Mouse (Mus musculus) embryonic facial prominence, embryonic 10.5 days (tissue): ENCODE measurements around the gene Ccdc30. TPM values are rescaled to one million over a fixed set of nuclear protein-coding genes. Genes with fewer than 3 reads are reported as not detected.

Source experiments
- DNase-seq: peaks from one replicate; pipeline ENCODE4 v3.0.0-alpha.2; 2017; ENCODE audit warnings: low spot score
- H3K27ac ChIP-seq: fragments of 300-500 bp; sonication (generic); replicated peaks from 2 replicates; pipeline ENCODE4 v1.5.1; 2016; ENCODE audit warnings: mild to moderate bottlenecking
- H3K27me3 ChIP-seq: fragments of 300-500 bp; sonication (generic); replicated peaks from 2 replicates; pipeline ENCODE4 v1.6.1; 2016; ENCODE audit warnings: low read depth, mild to moderate bottlenecking; ENCODE audit not compliant: poor library complexity, severe bottlenecking
- H3K36me3 ChIP-seq: fragments of 300-500 bp; sonication (generic); replicated peaks from 2 replicates; pipeline ENCODE4 v1.6.1; 2016; ENCODE audit warnings: mild to moderate bottlenecking, moderate library complexity
- H3K4me1 ChIP-seq: fragments of 300-500 bp; sonication (generic); 2 replicates; pipeline ENCODE4 v1.6.1; 2016
- H3K4me3 ChIP-seq: fragments of 300-500 bp; sonication (generic); 2 replicates; pipeline ENCODE4 v1.5.1; 2016; ENCODE audit warnings: mild to moderate bottlenecking, moderate library complexity
- H3K9me3 ChIP-seq: fragments of 300-500 bp; sonication (generic); 2 replicates; pipeline ENCODE4 v1.6.1; 2016; ENCODE audit warnings: mild to moderate bottlenecking
- WGBS: fragments of 180-500 bp; shearing (Covaris S2); methylation state at CpG from one replicate; pipeline ENCODE4 v1.1.7; 2016; 5-methylcytosine and 5-hydroxymethylcytosine counted together
- polyA plus RNA-seq: library from polyadenylated mRNA; unstranded; fragments of >200 nt; fragmentation: Nextera tagmentation; extraction: Ambion mirVana; gene quantifications from 2 replicates; pipeline ENCODE4 v1.2.1, GENCODE M21; 2016

Ccdc30 gene
- polyA plus RNA-seq, 1 experiment from 2014 or later: 6.4 TPM

- DNase-seq: peak; percentile 60
- H3K27me3 ChIP-seq: no peaks in the 10 kb centered on the region
- H3K36me3 ChIP-seq: no peaks in the 10 kb centered on the region
- no peaks in the 10 kb centered on the region for H3K9me3 ChIP-seq
- H3K4me3 ChIP-seq: no peak overlapping the region
- H3K4me1 ChIP-seq: no peaks in the 10 kb centered on the region
- 6% methylated on average over 10 of the region's 10 CpGs for WGBS
- no peak overlapping the region for H3K27ac ChIP-seq
Observed at GRCm38 (mm10) chr4:119338861-119339361, 76.4 kb downstream of the Ccdc30 start.

GRCm38 (mm10) chr4:119338422-119338821 lies 76.9 kb downstream of the Ccdc30 start:
- no peaks in the 10 kb centered on the region for H3K4me1 ChIP-seq
- 91% methylated on average over 4 of the region's 4 CpGs for WGBS
- H3K4me3 ChIP-seq: no peak overlapping the region
- no peak overlapping the region for H3K27ac ChIP-seq
- DNase-seq: no peak
- H3K9me3 ChIP-seq: no peaks in the 10 kb centered on the region
- H3K27me3 ChIP-seq: no peaks in the 10 kb centered on the region
- no peaks in the 10 kb centered on the region for H3K36me3 ChIP-seq

DNA sequence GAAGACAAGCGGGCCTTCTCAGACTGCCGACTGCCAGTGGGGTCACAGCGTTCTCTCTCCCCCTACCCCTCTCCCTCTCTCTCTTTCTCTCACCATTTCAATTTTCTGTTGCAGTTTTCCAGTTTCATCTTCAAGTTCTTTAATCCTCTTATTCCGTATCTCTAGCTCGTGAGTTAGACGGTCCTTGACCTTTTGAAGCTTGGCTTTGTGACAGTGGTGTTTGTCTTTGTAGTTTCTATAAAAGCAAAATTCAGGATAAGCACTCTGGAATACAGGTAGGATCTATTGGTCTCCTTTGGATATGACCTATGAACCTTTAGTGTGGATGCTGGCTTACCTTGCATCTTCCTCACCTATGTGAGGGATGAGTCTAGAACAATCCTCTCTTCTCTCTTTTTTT lies 81.8 kb downstream of the Ccdc30 start:
- H3K27ac ChIP-seq: no peak overlapping the region
- DNase-seq: no peak
- H3K4me3 ChIP-seq: no peak overlapping the region
- no peaks in the 10 kb centered on the region for H3K4me1 ChIP-seq
- 85% methylated on average over 6 of the region's 6 CpGs for WGBS
- no peaks in the 10 kb centered on the region for H3K9me3 ChIP-seq
- H3K27me3 ChIP-seq: no peaks in the 10 kb centered on the region
- no peaks in the 10 kb centered on the region for H3K36me3 ChIP-seq

DNA sequence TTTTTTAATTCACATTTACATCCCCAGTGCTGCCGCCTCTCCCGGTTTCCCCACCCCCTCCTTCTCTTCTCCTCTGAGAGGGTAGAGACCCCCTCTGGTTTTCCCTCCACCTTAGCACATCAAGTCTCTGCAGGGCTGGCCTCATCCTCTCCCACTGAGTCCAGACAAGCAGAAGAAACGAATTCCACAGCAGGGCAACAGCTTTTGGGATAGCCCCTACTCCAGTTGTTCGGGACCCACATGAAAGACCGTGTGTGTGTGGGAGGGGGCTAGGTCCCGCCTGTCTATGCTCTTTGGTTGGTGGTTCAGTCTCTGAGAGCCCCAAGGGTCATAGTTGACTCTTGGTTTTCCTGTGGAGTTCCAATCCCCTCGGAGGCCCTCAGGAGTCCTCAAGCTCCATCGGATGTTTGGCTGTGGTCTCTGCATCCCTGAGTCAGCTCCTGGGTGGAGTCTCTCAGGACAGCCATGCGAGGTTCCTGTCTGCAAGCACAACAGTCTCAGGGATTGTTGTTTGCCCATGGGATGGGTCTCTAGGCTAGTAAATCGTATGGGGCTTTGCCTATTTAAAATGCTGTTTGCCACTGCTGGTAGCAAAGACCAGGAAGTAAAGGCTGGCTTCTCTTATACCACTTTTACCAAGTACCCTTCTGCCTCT lies 94.3 kb downstream of the Ccdc30 start:
- H3K9me3 ChIP-seq: no peaks in the 10 kb centered on the region
- 30% methylated on average over 10 of the region's 10 CpGs for WGBS
- peaks cover 34% of the 10 kb centered on the region for H3K36me3 ChIP-seq
- peaks cover 17% of the 10 kb centered on the region for H3K4me1 ChIP-seq
- H3K27ac ChIP-seq: peak overlapping the region; percentile 79
- DNase-seq: peak; percentile 19
- H3K27me3 ChIP-seq: no peaks in the 10 kb centered on the region
- peak overlapping the region; percentile 90 for H3K4me3 ChIP-seq

GRCm38 (mm10) chr4:119320131-119320830 lies 95.0 kb downstream of the Ccdc30 start, which contains the start of gene Ppih:
Gene Ppih (minus strand): TSS chr4:119320546.
- peak; percentile 97 for DNase-seq
- under 1% methylated on average over 44 of the region's 44 CpGs for WGBS
- H3K27ac ChIP-seq: peak within 1 kb of the TSS; percentile 79

GRCm38 (mm10) chr4:119313756-119314155 lies 101.6 kb downstream of the Ccdc30 start:
- Histone ChIP-seq H3K36me3 (peaks cover 96% of the 10 kb centered on the region), H3K4me3 (no peak overlapping the region), H3K27ac (no peak overlapping the region), H3K4me1 (no peaks in the 10 kb centered on the region), H3K27me3 (no peaks in the 10 kb centered on the region), H3K9me3 (no peaks in the 10 kb centered on the region)
- DNase-seq: no peak
- WGBS: 88% methylated on average over 1 of the region's 1 CpGs

More at GRCm38 (mm10) chr4:119320131-119320830, 95.0 kb downstream of the Ccdc30 start, which contains the start of gene Ppih:
- Histone ChIP-seq H3K4me3 (peak within 1 kb of the TSS; percentile 90), H3K4me1 (peaks cover 17% of the 10 kb centered on the region), H3K36me3 (peaks cover 42% of the 10 kb centered on the region), H3K9me3 (no peaks in the 10 kb centered on the region), H3K27me3 (no peaks in the 10 kb centered on the region)

- no peaks in the 10 kb centered on the region for H3K27me3 ChIP-seq
- no peaks in the 10 kb centered on the region for H3K9me3 ChIP-seq
- 71% methylated on average over 5 of the region's 5 CpGs for WGBS
- DNase-seq: no peak
- no peak overlapping the region for H3K4me3 ChIP-seq
- no peaks in the 10 kb centered on the region for H3K4me1 ChIP-seq
- peaks cover 57% of the 10 kb centered on the region for H3K36me3 ChIP-seq
- no peak overlapping the region for H3K27ac ChIP-seq
Observed at GRCm38 (mm10) chr4:119305418-119305817, 109.9 kb downstream of the Ccdc30 start.

- Histone ChIP-seq H3K27ac (no peak overlapping the region), H3K36me3 (peaks cover 40% of the 10 kb centered on the region), H3K9me3 (no peaks in the 10 kb centered on the region), H3K4me3 (no peak overlapping the region), H3K4me1 (no peaks in the 10 kb centered on the region), H3K27me3 (no peaks in the 10 kb centered on the region)
- no peak for DNase-seq
- WGBS: 91% methylated on average over 8 of the region's 8 CpGs
Observed at GRCm38 (mm10) chr4:119303291-119303690, 112.0 kb downstream of the Ccdc30 start.

GRCm38 (mm10) chr4:119301777-119302176 lies 113.5 kb downstream of the Ccdc30 start:
- no peak overlapping the region for H3K4me3 ChIP-seq
- peaks cover 24% of the 10 kb centered on the region for H3K36me3 ChIP-seq
- no peaks in the 10 kb centered on the region for H3K9me3 ChIP-seq
- H3K4me1 ChIP-seq: no peaks in the 10 kb centered on the region
- no peak overlapping the region for H3K27ac ChIP-seq
- no peaks in the 10 kb centered on the region for H3K27me3 ChIP-seq
- DNase-seq: no peak
- 83% methylated on average over 3 of the region's 3 CpGs for WGBS

- Histone ChIP-seq H3K27me3 (no peaks in the 10 kb centered on the region), H3K9me3 (no peaks in the 10 kb centered on the region), H3K4me3 (no peak overlapping the region), H3K36me3 (peaks cover 14% of the 10 kb centered on the region), H3K4me1 (peaks cover under 1% of the 10 kb centered on the region; the same call in 1 of the 2 replicates), H3K27ac (no peak overlapping the region)
- no peak for DNase-seq
- 93% methylated on average over 3 of the region's 3 CpGs for WGBS
Observed at GRCm38 (mm10) chr4:119300761-119301160, 114.6 kb downstream of the Ccdc30 start.

GRCm38 (mm10) chr4:119297361-119297760 lies 118.0 kb downstream of the Ccdc30 start:
- Histone ChIP-seq H3K4me3 (no peak overlapping the region), H3K4me1 (peaks cover 13% of the 10 kb centered on the region), H3K36me3 (peaks cover 9% of the 10 kb centered on the region), H3K27ac (no peak overlapping the region), H3K9me3 (no peaks in the 10 kb centered on the region), H3K27me3 (no peaks in the 10 kb centered on the region)
- 72% methylated on average over 2 of the region's 2 CpGs for WGBS
- no peak for DNase-seq

DNA sequence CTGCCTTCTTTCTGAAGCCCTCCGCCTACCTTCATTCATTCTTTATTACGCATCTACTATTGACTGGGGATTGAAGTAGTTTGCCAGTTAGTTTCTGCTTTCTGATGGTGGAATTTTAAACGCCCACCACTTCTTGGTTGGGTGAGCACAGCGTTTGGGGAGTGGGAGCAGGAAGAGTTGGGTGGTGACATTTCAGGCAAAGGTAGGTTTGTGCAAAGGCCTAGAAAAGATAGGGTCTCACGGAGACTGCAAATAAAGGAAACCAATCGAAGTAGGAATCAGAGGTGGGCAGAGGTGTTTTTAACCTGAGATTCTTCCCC lies 120.2 kb downstream of the Ccdc30 start:
- Histone ChIP-seq H3K4me1 (peaks cover 27% of the 10 kb centered on the region), H3K9me3 (no peaks in the 10 kb centered on the region), H3K27ac (peak overlapping the region; percentile 98), H3K4me3 (peak overlapping the region; percentile 82), H3K36me3 (peaks cover 27% of the 10 kb centered on the region), H3K27me3 (no peaks in the 10 kb centered on the region)
- 12% methylated on average over 6 of the region's 6 CpGs for WGBS
- DNase-seq: peak; percentile 19
